8 mouse cellular contexts compared by ENCODE assay signal in genomic region chr2:29787937-29788681, GRCm38 (mm10). TPM values are rescaled to one million over a fixed set of nuclear protein-coding genes. Genes with fewer than 3 reads are reported as not detected.
DNase-seq lines count a peak whose midpoint lies in the region; ATAC-seq lines count a peak whose summit lies in the region.

TSS of gene Trub2 (minus strand) at chr2:29788502.

- DNase-seq in T-cell, adult 2 months (ENCODE audit: low spot score) = peak; percentile 81
- peak; percentile 92 for DNase-seq in cerebellum, postnatal 25 days
- DNase-seq in frontal cortex, postnatal 25 days (ENCODE audit: low spot score in 2 of 2) = peak; percentile 60 to 71
- peak; percentile 88 to 89 for DNase-seq in layer of hippocampus, postnatal 36 days
- DNase-seq in lung, postnatal 25 days (ENCODE audit: low spot score) = peak; percentile 85
- peak; percentile 87 for DNase-seq in retina, embryonic 14.5 days (ENCODE audit: low spot score)
- peak; percentile 83 to 86 for DNase-seq in thymus, postnatal 36 days

- H3K27me3 ChIP-seq in hindbrain, embryonic 13.5 days = no peaks in the 10 kb centered on the region

- peak; percentile 90 for ATAC-seq in hindbrain, embryonic 13.5 days (ENCODE audit: low FRiP score)

- H3K36me3 ChIP-seq in hindbrain, embryonic 13.5 days = peaks cover 59% of the 10 kb centered on the region

- no peaks in the 10 kb centered on the region for H3K9me3 ChIP-seq in hindbrain, embryonic 13.5 days

- WGBS in hindbrain, embryonic 13.5 days = 1% methylated on average over 45 of the region's 45 CpGs

- peaks cover 26% of the 10 kb centered on the region for H3K4me1 ChIP-seq in hindbrain, embryonic 13.5 days (replicated peaks)

- H3K27ac ChIP-seq in hindbrain, embryonic 13.5 days = peak within 1 kb of the TSS; percentile 81

- peak within 1 kb of the TSS; percentile 78 for H3K4me3 ChIP-seq in hindbrain, embryonic 13.5 days

- H3K9ac ChIP-seq in hindbrain, embryonic 13.5 days = peak within 1 kb of the TSS; percentile 86

- H3K4me2 ChIP-seq in hindbrain, embryonic 13.5 days = peak within 1 kb of the TSS; percentile 81

RNA-seq across cellular contexts. Expression of gene Trub2, which starts in this region (rescaled TPM):
- 40.0 and 43.0 TPM in 2 replicates for polyA plus RNA-seq in hindbrain, embryonic 13.5 days (2015; fragmentation: Nextera tagmentation; extraction: Ambion mirVana)
- 10 to 100 TPM; 39.9 to 46.6 TPM for total RNA-seq in layer of hippocampus, postnatal 36 days (2021)

Comparison
In these comparisons a context has a peak if more than half of its experiments do, and no peak if none do; other contexts are left out.
1. Peak in every context shown above with its lines: DNase-seq, ATAC-seq, H3K4me3 ChIP-seq and H3K27ac ChIP-seq.